Mouse (Mus musculus) midbrain, embryonic 12.5 days (tissue): ENCODE measurements around the gene Gm8122. TPM values are rescaled to one million over a fixed set of nuclear protein-coding genes. Genes with fewer than 3 reads are reported as not detected.
"Not testable (repeated sequence)": the region's sequence is repeated elsewhere in the genome, so short reads cannot be mapped to it uniquely, and the experiment has no call there.

Experiments
- ATAC-seq: fragments of 200-750 bp; cut with Nextera tagmentation; 2 replicates; pipeline ENCODE4 v1.8.0; 2017; ENCODE audit warnings: low read depth, moderate TSS enrichment, moderate library complexity; ENCODE audit not compliant: low FRiP score
- H3K27ac ChIP-seq: fragments of 300-500 bp; sonication (generic); replicated peaks from 2 replicates; pipeline ENCODE4 v1.5.1; 2016; ENCODE audit warnings: mild to moderate bottlenecking
- H3K27me3 ChIP-seq: fragments of 300-500 bp; sonication (generic); 2 replicates; pipeline ENCODE4 v1.6.1; 2016; ENCODE audit warnings: mild to moderate bottlenecking
- H3K36me3 ChIP-seq: fragments of 300-500 bp; sonication (generic); 2 replicates; pipeline ENCODE4 v1.6.1; 2016
- H3K4me1 ChIP-seq: fragments of 300-500 bp; sonication (generic); 2 replicates; pipeline ENCODE4 v1.6.1; 2016
- H3K4me2 ChIP-seq: fragments of 300-500 bp; sonication (generic); replicated peaks from 2 replicates; pipeline ENCODE4 v1.6.1; 2016; ENCODE audit warnings: mild to moderate bottlenecking, moderate library complexity
- H3K4me3 ChIP-seq: fragments of 300-500 bp; sonication (generic); 2 replicates; pipeline ENCODE4 v1.5.1; 2016; ENCODE audit warnings: mild to moderate bottlenecking
- H3K9ac ChIP-seq: fragments of 300-500 bp; sonication (generic); replicated peaks from 2 replicates; pipeline ENCODE4 v1.6.1; 2016; ENCODE audit warnings: mild to moderate bottlenecking, moderate library complexity
- H3K9me3 ChIP-seq: fragments of 300-500 bp; sonication (generic); 2 replicates; pipeline ENCODE4 v1.6.1; 2016; ENCODE audit warnings: mild to moderate bottlenecking
- WGBS: fragments of 180-500 bp; shearing (Covaris S2); methylation state at CpG from one replicate; pipeline ENCODE4 v1.1.7; 2016; 5-methylcytosine and 5-hydroxymethylcytosine counted together
- polyA plus RNA-seq: library from polyadenylated mRNA; unstranded; fragments of >200 nt; fragmentation: Nextera tagmentation; extraction: Ambion mirVana; gene quantifications from 2 replicates; pipeline ENCODE4 v1.2.1, GENCODE M21; 2016

The Gm8122 gene
- not detected in 2 replicates for polyA plus RNA-seq

- H3K9me3 ChIP-seq, H3K36me3 ChIP-seq, H3K9ac ChIP-seq, H3K27ac ChIP-seq, ATAC-seq, H3K4me3 ChIP-seq, H3K27me3 ChIP-seq, H3K4me1 ChIP-seq, H3K4me2 ChIP-seq: not testable (repeated sequence)
- WGBS = 91% methylated on average over 4 of the region's 4 CpGs
Measured at GRCm38 (mm10) chr14:43235204-43235603, at the start of gene Gm8122. Gene Gm8122 (minus strand): TSS chr14:43235304.

- H3K9ac ChIP-seq, H3K4me3 ChIP-seq, H3K27me3 ChIP-seq, H3K27ac ChIP-seq, H3K9me3 ChIP-seq, H3K4me2 ChIP-seq, ATAC-seq, H3K36me3 ChIP-seq, H3K4me1 ChIP-seq: not testable (repeated sequence)
- WGBS = 83% methylated on average over 3 of the region's 3 CpGs
Measured at GRCm38 (mm10) chr14:43278681-43279080, 43.6 kb upstream of the Gm8122 start.

GRCm38 (mm10) chr14:43278146-43278545, 43.0 kb upstream of the Gm8122 start:
- H3K27ac ChIP-seq, H3K4me2 ChIP-seq, H3K36me3 ChIP-seq, H3K9ac ChIP-seq, H3K9me3 ChIP-seq, H3K4me1 ChIP-seq, ATAC-seq, H3K4me3 ChIP-seq, H3K27me3 ChIP-seq: not testable (repeated sequence)
- WGBS = 73% methylated on average over 4 of the region's 4 CpGs

GRCm38 (mm10) chr14:43277468-43277867, 42.4 kb upstream of the Gm8122 start:
- H3K27ac ChIP-seq, H3K4me2 ChIP-seq, H3K27me3 ChIP-seq, H3K36me3 ChIP-seq, H3K4me1 ChIP-seq, H3K9me3 ChIP-seq, ATAC-seq, H3K9ac ChIP-seq, H3K4me3 ChIP-seq: not testable (repeated sequence)
- WGBS = 62% methylated on average over 2 of the region's 2 CpGs

- H3K9ac ChIP-seq, H3K4me3 ChIP-seq, H3K27me3 ChIP-seq, H3K4me1 ChIP-seq, H3K4me2 ChIP-seq, H3K36me3 ChIP-seq, H3K9me3 ChIP-seq, H3K27ac ChIP-seq, ATAC-seq: not testable (repeated sequence)
- WGBS = 90% methylated on average over 1 of the region's 1 CpGs
Measured at GRCm38 (mm10) chr14:43275752-43276151, 40.6 kb upstream of the Gm8122 start.

GRCm38 (mm10) chr14:43274986-43275511, 39.9 kb upstream of the Gm8122 start, which contains the start of gene Gm9732:
Gene Gm9732 (plus strand): TSS chr14:43275036.
- H3K36me3 ChIP-seq, H3K9ac ChIP-seq, H3K9me3 ChIP-seq, H3K27me3 ChIP-seq, H3K4me2 ChIP-seq, H3K27ac ChIP-seq, H3K4me3 ChIP-seq, H3K4me1 ChIP-seq, ATAC-seq: not testable (repeated sequence)
- 85% methylated on average over 8 of the region's 8 CpGs for WGBS

GRCm38 (mm10) chr14:43273161-43273560, 38.1 kb upstream of the Gm8122 start:
- H3K9me3 ChIP-seq, H3K4me1 ChIP-seq, H3K27ac ChIP-seq, H3K36me3 ChIP-seq, H3K4me3 ChIP-seq, H3K9ac ChIP-seq, H3K27me3 ChIP-seq, ATAC-seq, H3K4me2 ChIP-seq: not testable (repeated sequence)
- 57% methylated on average over 1 of the region's 1 CpGs for WGBS

GRCm38 (mm10) chr14:43269211-43269610, 34.1 kb upstream of the Gm8122 start:
- 90% methylated on average over 3 of the region's 3 CpGs for WGBS
- not testable (repeated sequence) for H3K9me3 ChIP-seq

GRCm38 (mm10) chr14:43268521-43269084, 33.5 kb upstream of the Gm8122 start:
- WGBS = 49% methylated on average over 2 of the region's 2 CpGs
- not testable (repeated sequence) for H3K4me3 ChIP-seq

More at GRCm38 (mm10) chr14:43269211-43269610, 34.1 kb upstream of the Gm8122 start:
- not testable (repeated sequence) for H3K36me3 ChIP-seq, H3K4me2 ChIP-seq, H3K27me3 ChIP-seq, H3K4me1 ChIP-seq, H3K27ac ChIP-seq, H3K4me3 ChIP-seq, ATAC-seq, H3K9ac ChIP-seq

GRCm38 (mm10) chr14:43263421-43263820, 28.3 kb upstream of the Gm8122 start:
- not testable (repeated sequence) for H3K4me1 ChIP-seq, ATAC-seq, H3K27ac ChIP-seq, H3K4me2 ChIP-seq, H3K9ac ChIP-seq, H3K9me3 ChIP-seq, H3K27me3 ChIP-seq, H3K36me3 ChIP-seq, H3K4me3 ChIP-seq
- WGBS = 88% methylated on average over 3 of the region's 3 CpGs

More at GRCm38 (mm10) chr14:43268521-43269084, 33.5 kb upstream of the Gm8122 start:
- not testable (repeated sequence) for ATAC-seq, H3K4me2 ChIP-seq, H3K9ac ChIP-seq, H3K27ac ChIP-seq, H3K4me1 ChIP-seq, H3K9me3 ChIP-seq, H3K27me3 ChIP-seq, H3K36me3 ChIP-seq

GRCm38 (mm10) chr14:43258349-43258748, 23.2 kb upstream of the Gm8122 start, which contains the start of gene Gm8126:
Gene Gm8126 (plus strand): TSS chr14:43258649.
- H3K4me1 ChIP-seq, ATAC-seq: not testable (repeated sequence)
- 98% methylated on average over 3 of the region's 4 CpGs for WGBS

GRCm38 (mm10) chr14:43256511-43256910, 21.4 kb upstream of the Gm8122 start:
- WGBS = 81% methylated on average over 1 of the region's 1 CpGs
- H3K27ac ChIP-seq, H3K4me1 ChIP-seq, H3K36me3 ChIP-seq, H3K4me2 ChIP-seq, H3K9ac ChIP-seq, ATAC-seq, H3K4me3 ChIP-seq, H3K9me3 ChIP-seq, H3K27me3 ChIP-seq: not testable (repeated sequence)

More at GRCm38 (mm10) chr14:43258349-43258748, 23.2 kb upstream of the Gm8122 start, which contains the start of gene Gm8126:
- H3K4me3 ChIP-seq, H3K9ac ChIP-seq, H3K36me3 ChIP-seq, H3K27ac ChIP-seq, H3K4me2 ChIP-seq, H3K27me3 ChIP-seq, H3K9me3 ChIP-seq: not testable (repeated sequence)
